Mouse (Mus musculus) forebrain, embryonic 14.5 days (tissue): Measurements from ENCODE around the gene Gm28360. TPM values are rescaled to one million over a fixed set of nuclear protein-coding genes. Genes with fewer than 3 reads are reported as not detected.
"Not testable (repeated sequence)": the region's sequence is repeated elsewhere in the genome, so short reads cannot be mapped to it uniquely, and the experiment has no call there.

Source experiments
- ATAC-seq: fragments of 200-750 bp; cut with Nextera tagmentation; 2 replicates; pipeline ENCODE4 v1.8.0; 2017; ENCODE audit warnings: mild to moderate bottlenecking, moderate library complexity
- DNase-seq: peaks from one replicate; pipeline ENCODE4 v3.0.0-alpha.2; 2015; ENCODE audit warnings: low spot score
- H3K27ac ChIP-seq: fragments of 300-500 bp; sonication (generic); 2 replicates; pipeline ENCODE4 v1.5.1; 2014; ENCODE audit warnings: low read depth, mild to moderate bottlenecking, control low read depth, low read length, moderate library complexity
- H3K27me3 ChIP-seq: fragments of 300-500 bp; sonication (generic); replicated peaks from 2 replicates; pipeline ENCODE4 v1.6.1; 2014; ENCODE audit warnings: low read length, control low read depth, mixed read lengths; ENCODE audit not compliant: control insufficient read depth, insufficient read depth
- H3K36me3 ChIP-seq: fragments of 300-500 bp; sonication (generic); 2 replicates; pipeline ENCODE4 v1.6.1; 2014; ENCODE audit warnings: low read length, control low read depth; ENCODE audit not compliant: control insufficient read depth, insufficient read depth
- H3K4me1 ChIP-seq: fragments of 300-500 bp; sonication (generic); 2 replicates; pipeline ENCODE4 v1.6.1; 2014; ENCODE audit warnings: antibody characterized with exemption, low read length, control low read depth; ENCODE audit not compliant: control insufficient read depth, insufficient read depth
- H3K4me2 ChIP-seq: fragments of 300-500 bp; sonication (generic); 2 replicates; pipeline ENCODE4 v1.6.1; 2014; ENCODE audit warnings: mild to moderate bottlenecking, control low read depth, low read length
- H3K4me3 ChIP-seq: fragments of 300-500 bp; sonication (generic); 2 replicates; pipeline ENCODE4 v1.5.1; 2014; ENCODE audit warnings: low read depth, low read length, control low read depth
- H3K9ac ChIP-seq: fragments of 300-500 bp; sonication (generic); 2 replicates; pipeline ENCODE4 v1.6.1; 2014; ENCODE audit warnings: mild to moderate bottlenecking, low read length, control low read depth, moderate library complexity
- H3K9me3 ChIP-seq: fragments of 300-500 bp; sonication (generic); replicated peaks from 2 replicates; pipeline ENCODE4 v1.6.1; 2016; ENCODE audit warnings: low read length, control low read depth, mixed read lengths; ENCODE audit not compliant: control insufficient read depth
- WGBS: fragments of 180-500 bp; shearing (Covaris S2); extraction: QIAGEN DNeasy Blood & Tissue Kit; methylation state at CpG from one replicate; pipeline ENCODE4 v1.1.7; 2014; 5-methylcytosine and 5-hydroxymethylcytosine counted together
- polyA plus RNA-seq: library from polyadenylated mRNA; unstranded; fragments of >200 nt; fragmentation: Nextera tagmentation; extraction: Ambion mirVana; gene quantifications from 2 replicates; pipeline ENCODE4 v1.2.1, GENCODE M21; 2014

The Gm28360 gene
- polyA plus RNA-seq = not detected in 2 replicates

DNA sequence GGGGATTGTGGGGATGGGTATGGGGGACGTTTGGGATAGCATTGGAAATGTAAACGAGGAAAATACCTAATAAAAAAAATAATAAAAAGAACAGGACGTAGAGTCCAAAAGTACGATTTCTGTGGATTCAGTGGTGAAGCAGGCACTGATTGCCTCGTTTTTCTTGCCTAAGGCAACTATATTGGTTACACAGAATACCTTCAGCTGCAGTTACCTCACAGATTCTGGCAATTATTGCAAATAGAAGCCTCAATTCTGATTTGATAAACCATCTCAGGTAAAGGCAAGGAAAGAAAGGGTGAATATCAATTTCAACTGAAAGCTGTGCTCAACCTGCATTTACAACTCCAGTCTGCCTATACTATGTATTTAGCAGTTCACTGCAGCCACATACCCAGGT, at the start of gene Gm28360:
Gene Gm28360, plus strand, starts transcription at position 301 of the 400 bp plus-strand sequence.
- H3K4me1 ChIP-seq, H3K9ac ChIP-seq, H3K9me3 ChIP-seq, H3K4me3 ChIP-seq, H3K4me2 ChIP-seq, DNase-seq, H3K27ac ChIP-seq, H3K27me3 ChIP-seq, H3K36me3 ChIP-seq, ATAC-seq: not testable (repeated sequence)
- WGBS = 74% methylated on average over 5 of the region's 5 CpGs

DNA sequence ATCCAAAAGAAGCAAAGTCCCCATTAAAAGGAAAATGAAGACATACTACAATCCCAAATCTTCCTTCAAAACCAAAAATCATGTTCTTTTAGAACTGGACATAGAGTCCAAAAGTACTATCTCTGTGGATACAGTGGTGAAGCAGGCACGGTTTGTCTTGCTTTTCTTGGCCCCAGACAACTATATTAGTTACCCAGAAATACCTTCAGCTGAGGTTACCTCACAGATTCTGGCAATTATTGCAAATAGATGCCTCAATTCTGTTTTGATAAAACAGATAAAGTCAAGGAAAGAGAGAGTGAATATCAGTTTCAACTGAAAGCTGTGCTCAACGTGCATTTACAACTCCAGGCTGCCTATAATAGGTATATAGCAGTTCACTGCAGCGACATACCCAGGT, 49.0 kb upstream of the Gm28360 start, which contains the start of gene B020011L13Rik:
Gene B020011L13Rik, plus strand, starts transcription at position 301 of the 400 bp plus-strand sequence.
- not testable (repeated sequence) for H3K9me3 ChIP-seq, H3K27me3 ChIP-seq, H3K36me3 ChIP-seq, H3K4me2 ChIP-seq, H3K4me3 ChIP-seq, H3K4me1 ChIP-seq, ATAC-seq, DNase-seq, H3K27ac ChIP-seq, H3K9ac ChIP-seq
- 64% methylated on average over 3 of the region's 3 CpGs for WGBS

DNA sequence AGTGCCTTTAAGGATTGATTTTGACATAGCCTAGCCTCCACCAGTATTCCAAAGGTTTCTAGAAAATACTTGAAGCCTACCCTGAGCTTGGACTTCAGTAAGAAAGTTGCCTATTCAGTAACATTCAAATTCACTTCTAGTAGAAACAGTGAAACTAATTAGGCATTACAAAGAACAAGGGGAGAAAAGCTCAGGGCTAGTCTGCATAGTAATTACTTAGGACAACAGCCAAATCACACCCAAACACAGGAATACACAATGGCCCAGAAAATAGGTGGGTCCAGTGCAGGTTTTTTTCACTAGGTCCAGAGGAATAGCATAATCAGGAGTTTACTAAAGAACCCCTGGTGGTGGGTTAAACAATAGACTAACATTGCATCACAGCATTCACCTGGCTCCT, 13.6 kb upstream of the Gm28360 start:
- ATAC-seq, H3K4me3 ChIP-seq, H3K4me2 ChIP-seq, H3K27me3 ChIP-seq, H3K9me3 ChIP-seq, H3K27ac ChIP-seq, H3K36me3 ChIP-seq, H3K4me1 ChIP-seq, DNase-seq, H3K9ac ChIP-seq: not testable (repeated sequence)

DNA sequence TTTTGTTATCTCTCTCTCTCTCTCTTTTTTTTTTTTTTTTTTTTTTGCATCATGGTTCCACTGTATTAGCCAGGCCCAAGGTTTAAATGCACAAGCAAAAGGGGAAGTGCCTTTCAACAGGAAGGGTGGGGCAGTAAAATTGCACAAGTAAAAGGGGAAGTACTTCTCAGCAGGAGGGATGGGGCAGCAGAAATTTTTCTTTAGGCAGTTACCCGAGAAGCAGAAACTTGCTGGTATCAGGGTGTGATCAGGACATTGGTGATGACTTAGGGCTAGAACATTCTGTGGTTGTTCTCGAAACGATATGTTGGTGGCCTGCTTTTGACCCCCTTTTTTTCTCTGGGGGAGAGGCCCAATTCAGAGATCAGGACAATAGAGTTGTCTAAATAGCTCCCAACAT, 21.8 kb downstream of the Gm28360 start:
- not testable (repeated sequence) for H3K27me3 ChIP-seq, H3K36me3 ChIP-seq, H3K9ac ChIP-seq, ATAC-seq, H3K4me2 ChIP-seq, H3K9me3 ChIP-seq, H3K4me3 ChIP-seq, DNase-seq, H3K27ac ChIP-seq, H3K4me1 ChIP-seq
- WGBS = 96% methylated on average over 3 of the region's 3 CpGs

Other genes with a start within 250 kb of the Gm28360 start
- not detected in 2 replicates for gene Gm28363, start 132.9 kb upstream of the Gm28360 start, polyA plus RNA-seq
- not detected in 2 replicates for gene B020011L13Rik, start 48.9 kb upstream of the Gm28360 start, polyA plus RNA-seq
- not detected in 2 replicates for gene Gm28168, start 97.9 kb downstream of the Gm28360 start, polyA plus RNA-seq
- not detected in 2 replicates for gene Gm7145, start 135.9 kb downstream of the Gm28360 start, polyA plus RNA-seq